Mouse (Mus musculus) lung, embryonic 15.5 days (tissue): ENCODE results near the gene Olfr569. TPM values are rescaled to one million over a fixed set of nuclear protein-coding genes. Genes with fewer than 3 reads are reported as not detected.

Source experiments
- ATAC-seq: fragments of 200-750 bp; cut with Nextera tagmentation; 2 replicates; pipeline ENCODE4 v1.8.0; 2017; ENCODE audit warnings: moderate number of reproducible peaks, borderline replicate concordance; ENCODE audit not compliant: low FRiP score, low TSS enrichment; ENCODE audit errors: extremely low read depth
- H3K27ac ChIP-seq: fragments of 300-500 bp; sonication (generic); 2 replicates; pipeline ENCODE4 v1.5.1; 2015; ENCODE audit warnings: moderate library complexity, mild to moderate bottlenecking, inconsistent platforms
- H3K27me3 ChIP-seq: fragments of 300-500 bp; sonication (generic); 2 replicates; pipeline ENCODE4 v1.6.1; 2015; ENCODE audit warnings: inconsistent platforms
- H3K36me3 ChIP-seq: fragments of 300-500 bp; sonication (generic); 2 replicates; pipeline ENCODE4 v1.6.1; 2015; ENCODE audit warnings: inconsistent platforms
- H3K4me1 ChIP-seq: fragments of 300-500 bp; sonication (generic); 2 replicates; pipeline ENCODE4 v1.6.1; 2015; ENCODE audit warnings: inconsistent platforms
- H3K4me2 ChIP-seq: fragments of 300-500 bp; sonication (generic); 2 replicates; pipeline ENCODE4 v1.6.1; 2015; ENCODE audit warnings: inconsistent platforms, mild to moderate bottlenecking, moderate library complexity
- H3K4me3 ChIP-seq: fragments of 300-500 bp; sonication (generic); 2 replicates; pipeline ENCODE4 v1.5.1; 2015; ENCODE audit warnings: mild to moderate bottlenecking, inconsistent platforms
- H3K9ac ChIP-seq: fragments of 300-500 bp; sonication (generic); 2 replicates; pipeline ENCODE4 v1.6.1; 2015; ENCODE audit warnings: inconsistent platforms
- H3K9me3 ChIP-seq: fragments of 300-500 bp; sonication (generic); 2 replicates; pipeline ENCODE4 v1.6.1; 2016; ENCODE audit warnings: inconsistent platforms
- WGBS: fragments of 180-500 bp; shearing (Covaris S2); methylation state at CpG from one replicate; pipeline ENCODE4 v1.1.7; 2015; 5-methylcytosine and 5-hydroxymethylcytosine counted together
- polyA plus RNA-seq: library from polyadenylated mRNA; unstranded; fragments of >200 nt; fragmentation: Nextera tagmentation; extraction: Ambion mirVana; gene quantifications from 2 replicates; pipeline ENCODE4 v1.2.1, GENCODE M21; 2015

Olfr569 gene
- not detected in 2 replicates for polyA plus RNA-seq

DNA sequence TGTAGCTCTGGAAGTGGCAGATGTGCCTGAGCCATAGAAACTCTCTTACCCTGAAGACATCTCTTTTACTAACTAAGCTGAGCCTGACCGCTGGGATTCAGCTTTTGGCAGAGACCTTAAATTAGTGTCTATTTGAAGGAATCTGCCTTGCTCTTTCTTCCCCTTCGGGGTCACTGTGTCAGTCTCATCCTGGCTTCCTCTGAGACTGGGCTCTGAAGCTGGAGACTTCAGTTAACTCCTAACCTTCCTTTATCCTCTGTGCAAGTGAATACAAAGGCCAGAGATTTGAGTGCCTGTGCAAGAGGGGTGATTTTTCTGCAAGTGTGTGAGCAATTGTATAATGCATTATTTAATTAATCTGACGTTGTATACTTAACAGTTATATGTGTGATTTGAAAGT, at the start of gene Olfr569:
Gene Olfr569, minus strand, starts transcription at position 101 of the 400 bp plus-strand sequence.
- H3K27ac ChIP-seq = no peak within 1 kb of the TSS
- H3K4me3 ChIP-seq = no peak within 1 kb of the TSS
- ATAC-seq = no peak
- H3K9me3 ChIP-seq = no peaks in the 10 kb centered on the region
- 61% methylated on average over 3 of the region's 3 CpGs for WGBS
- H3K27me3 ChIP-seq = no peaks in the 10 kb centered on the region
- H3K9ac ChIP-seq = no peak within 1 kb of the TSS
- H3K4me2 ChIP-seq = no peak within 1 kb of the TSS
- H3K4me1 ChIP-seq = no peaks in the 10 kb centered on the region
- H3K36me3 ChIP-seq = no peaks in the 10 kb centered on the region

DNA sequence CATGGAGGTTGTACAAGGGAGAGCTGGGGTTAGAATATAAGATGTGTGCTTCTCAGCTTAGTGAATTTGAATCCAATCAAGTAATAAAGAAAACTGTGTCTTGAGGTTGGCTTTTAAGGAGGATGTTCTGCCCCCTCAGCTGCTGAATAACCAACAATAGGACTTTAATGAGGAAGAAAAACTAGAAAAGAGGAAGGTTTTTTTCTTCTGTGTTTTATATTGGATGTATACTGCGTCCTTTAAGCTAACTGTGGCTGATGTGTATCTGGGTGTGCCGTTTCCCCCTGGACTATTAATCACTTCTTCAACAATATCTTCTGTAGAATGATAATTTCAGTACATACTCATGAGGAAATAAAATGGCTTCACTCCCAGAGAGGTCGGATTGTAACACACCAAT, 36.4 kb upstream of the Olfr569 start:
- H3K27me3 ChIP-seq = no peaks in the 10 kb centered on the region
- H3K4me3 ChIP-seq = no peak overlapping the region
- no peak overlapping the region for H3K4me2 ChIP-seq
- no peak overlapping the region for H3K9ac ChIP-seq
- 58% methylated on average over 3 of the region's 3 CpGs for WGBS
- H3K27ac ChIP-seq = no peak overlapping the region
- no peak for ATAC-seq
- no peaks in the 10 kb centered on the region for H3K4me1 ChIP-seq
- no peaks in the 10 kb centered on the region for H3K36me3 ChIP-seq
- H3K9me3 ChIP-seq = no peaks in the 10 kb centered on the region

DNA sequence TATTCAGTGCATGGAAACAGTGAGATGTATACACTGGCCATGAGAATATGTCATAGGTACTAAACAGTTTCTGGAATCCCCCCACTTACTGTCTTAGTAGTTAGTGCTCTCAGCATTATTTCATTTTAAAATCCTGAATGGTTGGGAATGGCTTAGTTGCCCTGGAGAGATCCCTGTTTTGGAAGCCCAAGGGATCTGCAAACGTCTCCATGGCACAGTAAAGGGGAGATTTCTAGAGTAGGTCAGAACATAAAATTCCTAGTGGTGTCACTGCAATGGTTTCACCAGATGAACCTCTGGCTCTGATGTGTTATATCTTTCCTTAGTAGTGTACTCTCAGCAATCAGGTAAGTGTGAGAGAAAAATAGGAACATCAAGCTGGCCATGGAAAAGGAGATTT, 33.4 kb upstream of the Olfr569 start, which contains the start of gene Olfr572:
Gene Olfr572, plus strand, starts transcription at position 301 of the 400 bp plus-strand sequence.
- Histone ChIP-seq H3K4me3 (no peak within 1 kb of the TSS), H3K9ac (no peak within 1 kb of the TSS), H3K36me3 (no peaks in the 10 kb centered on the region), H3K27ac (no peak within 1 kb of the TSS), H3K4me2 (no peak within 1 kb of the TSS), H3K27me3 (no peaks in the 10 kb centered on the region), H3K9me3 (no peaks in the 10 kb centered on the region), H3K4me1 (no peaks in the 10 kb centered on the region)
- 47% methylated on average over 1 of the region's 1 CpGs for WGBS
- ATAC-seq = no peak

DNA sequence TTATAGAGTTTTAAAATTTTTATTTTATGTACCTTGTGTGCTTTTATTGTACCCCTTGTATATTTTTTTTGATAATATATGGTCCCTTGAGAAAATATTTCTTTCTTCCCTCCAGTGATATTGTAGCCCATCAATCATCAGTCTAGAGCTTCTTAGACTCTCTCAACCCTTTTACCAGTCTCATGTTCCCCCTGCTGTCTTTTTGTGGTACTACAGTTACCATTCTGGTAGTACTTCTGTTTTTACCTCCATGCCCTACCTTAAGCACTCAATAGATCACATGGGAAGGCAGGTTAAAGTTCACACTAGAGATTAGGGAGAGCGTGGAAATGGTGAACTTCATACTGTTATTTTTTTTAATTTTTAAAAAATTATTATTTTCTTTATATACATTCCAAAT, 28.9 kb upstream of the Olfr569 start:
- Histone ChIP-seq H3K9ac (no peak overlapping the region), H3K9me3 (no peaks in the 10 kb centered on the region), H3K27me3 (no peaks in the 10 kb centered on the region), H3K4me3 (no peak overlapping the region), H3K27ac (no peak overlapping the region), H3K4me2 (no peak overlapping the region), H3K4me1 (no peaks in the 10 kb centered on the region), H3K36me3 (no peaks in the 10 kb centered on the region)
- WGBS = 8% methylated on average over 1 of the region's 1 CpGs
- no peak for ATAC-seq

DNA sequence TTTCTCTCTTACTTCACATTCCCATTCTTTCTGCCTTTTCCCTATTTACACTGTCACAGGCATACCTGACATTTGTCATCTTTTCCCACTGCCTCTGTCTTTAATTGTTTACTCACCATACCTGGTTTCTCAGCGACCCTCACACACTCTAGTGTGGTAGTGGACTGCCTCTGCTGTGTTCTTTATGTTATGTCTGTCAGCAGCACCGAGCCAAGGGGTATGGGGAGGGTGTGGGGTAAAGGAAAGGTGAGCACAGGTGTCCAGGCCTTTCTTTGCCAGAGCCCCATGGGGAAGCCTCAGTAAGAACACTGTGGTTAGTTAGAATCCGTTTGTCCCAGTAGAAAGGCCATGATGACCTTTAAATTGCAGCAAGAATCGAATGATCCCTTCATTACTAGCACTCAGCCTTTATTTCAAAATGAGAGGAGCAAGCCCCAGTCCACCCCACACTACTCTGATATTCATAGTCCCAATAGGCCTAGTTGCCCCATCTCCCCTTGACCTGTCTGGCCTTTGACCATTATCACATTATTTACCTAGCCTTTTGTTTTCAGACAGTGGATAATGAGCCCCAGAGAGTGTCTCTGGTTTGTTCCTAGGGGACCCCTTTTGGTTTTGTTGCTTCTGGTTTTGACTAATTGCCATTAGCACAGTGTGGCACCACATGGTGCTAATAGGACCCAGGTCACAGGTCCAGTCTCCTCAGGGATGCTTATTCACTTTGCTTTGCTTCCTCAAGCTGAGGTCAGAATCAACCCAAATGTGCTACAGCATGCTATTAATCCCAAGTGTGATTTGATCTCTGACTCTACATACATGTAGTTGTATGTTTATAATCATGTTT, 26.6 kb upstream of the Olfr569 start, which contains the start of gene Olfr571:
Gene Olfr571, minus strand, starts transcription at position 505 of the 844 bp plus-strand sequence.
- Histone ChIP-seq H3K9ac (no peak within 1 kb of the TSS), H3K4me2 (no peak within 1 kb of the TSS), H3K4me1 (no peaks in the 10 kb centered on the region), H3K27ac (no peak within 1 kb of the TSS), H3K4me3 (no peak within 1 kb of the TSS), H3K36me3 (no peaks in the 10 kb centered on the region), H3K27me3 (no peaks in the 10 kb centered on the region), H3K9me3 (no peaks in the 10 kb centered on the region)
- ATAC-seq = no peak
- WGBS = 53% methylated on average over 4 of the region's 4 CpGs

DNA sequence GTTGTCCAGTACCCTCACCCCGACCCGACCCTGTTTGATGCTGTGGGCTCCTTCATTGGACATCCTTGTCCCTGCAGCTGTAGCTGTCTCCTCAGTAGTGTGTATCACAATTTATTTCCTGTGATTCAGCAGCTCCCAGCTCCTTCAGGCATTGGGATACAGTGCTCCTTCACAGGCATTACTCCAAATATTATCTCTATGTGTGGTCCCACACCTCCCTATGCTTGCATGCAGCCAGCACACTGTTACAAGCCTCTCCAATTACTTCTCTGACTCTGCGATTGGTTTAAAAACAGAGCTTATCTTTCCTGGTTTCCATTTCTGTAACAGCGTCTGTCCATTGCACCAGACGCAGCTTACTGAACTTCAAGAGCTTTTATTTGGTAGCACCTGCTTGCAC, 25.7 kb upstream of the Olfr569 start:
- no peaks in the 10 kb centered on the region for H3K9me3 ChIP-seq
- no peak for ATAC-seq
- H3K4me3 ChIP-seq = no peak overlapping the region
- H3K4me1 ChIP-seq = no peaks in the 10 kb centered on the region
- no peaks in the 10 kb centered on the region for H3K36me3 ChIP-seq
- H3K27me3 ChIP-seq = no peaks in the 10 kb centered on the region
- 33% methylated on average over 5 of the region's 5 CpGs for WGBS
- no peak overlapping the region for H3K9ac ChIP-seq
- no peak overlapping the region for H3K27ac ChIP-seq
- H3K4me2 ChIP-seq = no peak overlapping the region

DNA sequence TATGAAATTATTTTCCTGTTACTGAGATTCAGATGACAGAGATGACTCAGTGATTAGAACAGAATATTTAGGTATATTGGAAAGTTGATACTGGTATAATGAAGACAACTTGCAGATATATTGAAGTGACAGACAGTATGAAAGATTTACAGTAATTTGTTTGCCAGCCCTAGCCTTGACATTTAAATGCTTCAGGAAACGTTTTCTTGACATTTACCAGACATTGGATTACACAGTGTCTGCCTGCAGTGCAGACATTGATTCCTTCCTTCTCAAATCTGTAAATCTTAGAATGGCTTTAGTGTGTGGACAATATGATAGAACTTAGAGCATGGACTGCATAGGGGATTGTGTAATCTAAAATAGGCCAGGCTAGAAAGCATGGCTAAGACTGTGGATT, 24.6 kb upstream of the Olfr569 start:
- no peaks in the 10 kb centered on the region for H3K9me3 ChIP-seq
- H3K4me2 ChIP-seq = no peak overlapping the region
- no peak overlapping the region for H3K27ac ChIP-seq
- H3K4me1 ChIP-seq = no peaks in the 10 kb centered on the region
- H3K27me3 ChIP-seq = no peaks in the 10 kb centered on the region
- H3K4me3 ChIP-seq = no peak overlapping the region
- WGBS = 18% methylated on average over 1 of the region's 1 CpGs
- H3K36me3 ChIP-seq = no peaks in the 10 kb centered on the region
- no peak for ATAC-seq
- no peak overlapping the region for H3K9ac ChIP-seq

DNA sequence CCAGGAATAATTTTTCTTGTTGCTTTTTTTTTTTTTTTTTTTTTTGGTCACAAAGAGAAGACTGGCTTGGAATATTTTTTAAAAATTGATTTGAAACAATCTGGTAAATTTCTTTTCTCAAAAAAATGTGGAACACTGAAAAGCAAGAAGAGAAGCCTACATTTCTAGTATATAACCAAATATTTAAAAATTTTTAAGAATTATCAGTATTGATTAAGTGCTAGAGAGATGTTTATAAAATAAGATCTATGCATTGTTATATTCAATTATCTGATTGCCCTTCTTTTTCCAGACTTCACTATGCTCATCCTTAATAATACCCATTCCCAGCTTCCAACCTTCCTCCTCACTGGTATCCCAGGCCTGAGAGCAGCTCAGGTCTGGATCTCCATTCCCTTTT, 13.9 kb downstream of the Olfr569 start, which contains the start of gene Olfr568:
Gene Olfr568, plus strand, starts transcription at position 301 of the 400 bp plus-strand sequence.
- H3K27me3 ChIP-seq = no peaks in the 10 kb centered on the region
- H3K4me3 ChIP-seq = no peak within 1 kb of the TSS
- H3K36me3 ChIP-seq = no peaks in the 10 kb centered on the region
- H3K9ac ChIP-seq = no peak within 1 kb of the TSS
- H3K4me2 ChIP-seq = no peak within 1 kb of the TSS
- H3K4me1 ChIP-seq = no peaks in the 10 kb centered on the region
- ATAC-seq = no peak
- H3K9me3 ChIP-seq = no peaks in the 10 kb centered on the region
- H3K27ac ChIP-seq = no peak within 1 kb of the TSS

DNA sequence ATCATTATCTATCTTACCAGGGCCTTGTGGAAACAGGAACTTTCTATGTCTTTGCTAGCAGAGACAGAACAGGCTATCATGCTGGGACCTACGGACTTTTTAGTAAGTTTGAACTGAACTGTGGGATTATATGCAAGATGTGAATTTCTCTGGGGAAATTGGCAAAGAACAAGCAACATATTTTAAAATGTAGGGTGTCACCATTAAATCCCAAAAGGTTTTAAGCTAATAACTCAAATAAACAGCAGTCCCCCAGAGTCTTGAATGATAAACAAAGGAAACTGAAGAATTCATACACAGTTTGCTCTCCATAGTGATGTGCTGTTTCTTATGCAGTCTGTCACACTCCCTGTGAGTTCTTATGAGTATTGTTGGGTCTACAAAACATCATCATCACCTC, 32.0 kb downstream of the Olfr569 start, which contains the start of gene Olfr566:
Gene Olfr566, minus strand, starts transcription at position 101 of the 400 bp plus-strand sequence.
- H3K4me2 ChIP-seq = no peak within 1 kb of the TSS
- WGBS = 69% methylated on average over 1 of the region's 1 CpGs
- no peak for ATAC-seq
- H3K9me3 ChIP-seq = no peaks in the 10 kb centered on the region
- H3K27ac ChIP-seq = no peak within 1 kb of the TSS
- no peaks in the 10 kb centered on the region for H3K27me3 ChIP-seq
- no peaks in the 10 kb centered on the region for H3K36me3 ChIP-seq
- no peak within 1 kb of the TSS for H3K4me3 ChIP-seq
- no peak within 1 kb of the TSS for H3K9ac ChIP-seq
- H3K4me1 ChIP-seq = no peaks in the 10 kb centered on the region

DNA sequence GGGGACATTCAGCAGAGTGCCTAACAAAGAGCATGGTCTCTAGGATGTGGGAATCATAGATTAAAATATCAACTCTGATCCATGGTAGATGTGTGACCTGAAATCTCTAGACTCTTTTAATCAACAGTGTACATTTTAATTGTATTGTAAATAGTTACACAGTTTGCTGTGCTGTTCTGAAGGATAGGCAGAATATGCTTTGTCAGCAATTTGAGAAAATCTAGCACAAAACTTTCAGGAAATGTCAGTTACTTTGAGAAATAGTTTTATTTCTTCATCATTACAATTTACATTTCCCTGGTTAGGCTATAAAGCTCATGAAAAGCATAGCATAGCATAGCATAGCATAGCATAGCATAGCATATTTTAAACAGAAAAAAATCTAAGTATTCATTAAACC, 34.9 kb downstream of the Olfr569 start:
- Histone ChIP-seq H3K4me2 (no peak overlapping the region), H3K4me1 (no peaks in the 10 kb centered on the region), H3K27ac (no peak overlapping the region), H3K9me3 (no peaks in the 10 kb centered on the region), H3K27me3 (no peaks in the 10 kb centered on the region), H3K4me3 (no peak overlapping the region), H3K36me3 (no peaks in the 10 kb centered on the region), H3K9ac (no peak overlapping the region)
- ATAC-seq = no peak
